Mouse (Mus musculus) liver, embryonic 11.5 days (tissue): ENCODE results near the gene Rpe. TPM values are rescaled to one million over a fixed set of nuclear protein-coding genes. Genes with fewer than 3 reads are reported as not detected.

ENCODE experiments used
- ATAC-seq: fragments of 200-750 bp; cut with Nextera tagmentation; replicated peaks from 2 replicates; pipeline ENCODE4 v1.8.0; 2017; ENCODE audit warnings: moderate number of reproducible peaks, mild to moderate bottlenecking, moderate TSS enrichment, moderate library complexity; ENCODE audit not compliant: low FRiP score
- DNase-seq: peaks from one replicate; pipeline ENCODE4 v3.0.0-alpha.2; 2017; ENCODE audit warnings: low spot score
- H3K27ac ChIP-seq: fragments of 300-500 bp; sonication (generic); 2 replicates; pipeline ENCODE4 v1.5.1; 2014; ENCODE audit warnings: mild to moderate bottlenecking, low read depth, low read length, control low read depth
- H3K27me3 ChIP-seq: fragments of 300-500 bp; sonication (generic); replicated peaks from 2 replicates; pipeline ENCODE4 v1.6.1; 2014; ENCODE audit warnings: low read length, mixed read lengths; ENCODE audit not compliant: control insufficient read depth, insufficient read depth
- H3K36me3 ChIP-seq: fragments of 300-500 bp; sonication (generic); 2 replicates; pipeline ENCODE4 v1.6.1; 2014; ENCODE audit warnings: mild to moderate bottlenecking, low read length, moderate library complexity, mixed read lengths; ENCODE audit not compliant: control insufficient read depth, insufficient read depth
- H3K4me1 ChIP-seq: fragments of 300-500 bp; sonication (generic); replicated peaks from 2 replicates; pipeline ENCODE4 v1.6.1; 2014; ENCODE audit warnings: low read length, mixed read lengths; ENCODE audit not compliant: control insufficient read depth, insufficient read depth
- H3K4me2 ChIP-seq: fragments of 300-500 bp; sonication (generic); 2 replicates; pipeline ENCODE4 v1.6.1; 2014; ENCODE audit warnings: mild to moderate bottlenecking, control low read depth, moderate library complexity
- H3K4me3 ChIP-seq: fragments of 300-500 bp; sonication (generic); 2 replicates; pipeline ENCODE4 v1.5.1; 2014; ENCODE audit warnings: low read depth, low read length, control low read depth
- H3K9ac ChIP-seq: fragments of 300-500 bp; sonication (generic); 2 replicates; pipeline ENCODE4 v1.6.1; 2014; ENCODE audit warnings: low read depth, low read length, control low read depth
- H3K9me3 ChIP-seq: fragments of 300-500 bp; sonication (generic); 2 replicates; pipeline ENCODE4 v1.6.1; 2016; ENCODE audit warnings: low read length, inconsistent platforms, mixed read lengths; ENCODE audit not compliant: control insufficient read depth
- WGBS: fragments of 180-500 bp; shearing (Covaris S2); extraction: QIAGEN DNeasy Blood & Tissue Kit; methylation state at CpG from one replicate; pipeline ENCODE4 v1.1.7; 2014; 5-methylcytosine and 5-hydroxymethylcytosine counted together
- polyA plus RNA-seq: library from polyadenylated mRNA; unstranded; fragments of >200 nt; fragmentation: Nextera tagmentation; extraction: Ambion mirVana; gene quantifications from 2 replicates; pipeline ENCODE4 v1.2.1, GENCODE M21; 2014

The Rpe gene
- polyA plus RNA-seq: 47.6 and 53.8 TPM in 2 replicates

GRCm38 (mm10) chr1:66700693-66701575 is at the start of gene Rpe:
Gene Rpe (plus strand): TSS chr1:66700831.
- Histone ChIP-seq H3K27ac (peak within 1 kb of the TSS; percentile 38; the same call in 1 of the 2 replicates), H3K4me1 (peaks cover 16% of the 10 kb centered on the region), H3K9ac (peak within 1 kb of the TSS; percentile 80), H3K4me3 (peak within 1 kb of the TSS; percentile 76), H3K4me2 (peak within 1 kb of the TSS; percentile 73), H3K36me3 (no peaks in the 10 kb centered on the region), H3K27me3 (no peaks in the 10 kb centered on the region), H3K9me3 (no peaks in the 10 kb centered on the region)
- under 1% methylated on average over 72 of the region's 73 CpGs for WGBS
- DNase-seq: peak; percentile 93
- ATAC-seq: peak; percentile 99

GRCm38 (mm10) chr1:66655119-66655746 is 45.4 kb upstream of the Rpe start:
- no peak overlapping the region for H3K4me3 ChIP-seq
- 64% methylated on average over 4 of the region's 4 CpGs for WGBS
- H3K4me2 ChIP-seq: no peak overlapping the region
- no peak for ATAC-seq
- H3K36me3 ChIP-seq: no peaks in the 10 kb centered on the region
- H3K9me3 ChIP-seq: no peaks in the 10 kb centered on the region
- DNase-seq: no peak
- H3K9ac ChIP-seq: no peak overlapping the region
- H3K4me1 ChIP-seq: no peaks in the 10 kb centered on the region
- no peaks in the 10 kb centered on the region for H3K27me3 ChIP-seq
- no peak overlapping the region for H3K27ac ChIP-seq

- Histone ChIP-seq H3K36me3 (no peaks in the 10 kb centered on the region), H3K4me3 (no peak overlapping the region), H3K4me1 (no peaks in the 10 kb centered on the region), H3K9ac (no peak overlapping the region), H3K27ac (no peak overlapping the region), H3K27me3 (no peaks in the 10 kb centered on the region), H3K4me2 (no peak overlapping the region), H3K9me3 (no peaks in the 10 kb centered on the region)
- no peak for DNase-seq
- ATAC-seq: no peak
Observed at GRCm38 (mm10) chr1:66655747-66656119, 44.9 kb upstream of the Rpe start.

GRCm38 (mm10) chr1:66671475-66671874 is 29.2 kb upstream of the Rpe start:
- Histone ChIP-seq H3K4me1 (no peaks in the 10 kb centered on the region), H3K9ac (no peak overlapping the region), H3K27me3 (no peaks in the 10 kb centered on the region), H3K27ac (no peak overlapping the region), H3K4me3 (no peak overlapping the region), H3K4me2 (no peak overlapping the region), H3K9me3 (no peaks in the 10 kb centered on the region), H3K36me3 (no peaks in the 10 kb centered on the region)
- ATAC-seq (no peak), DNase-seq (no peak)
- 70% methylated on average over 7 of the region's 7 CpGs for WGBS

- Histone ChIP-seq H3K27me3 (no peaks in the 10 kb centered on the region), H3K9ac (no peak overlapping the region), H3K4me3 (no peak overlapping the region), H3K9me3 (no peaks in the 10 kb centered on the region), H3K4me1 (no peaks in the 10 kb centered on the region), H3K4me2 (no peak overlapping the region), H3K27ac (no peak overlapping the region), H3K36me3 (no peaks in the 10 kb centered on the region)
- no peak for ATAC-seq
- DNase-seq: no peak
- WGBS: 75% methylated on average over 7 of the region's 7 CpGs
Observed at GRCm38 (mm10) chr1:66672812-66673211, 27.8 kb upstream of the Rpe start.

GRCm38 (mm10) chr1:66677928-66678327 is 22.7 kb upstream of the Rpe start:
- no peaks in the 10 kb centered on the region for H3K36me3 ChIP-seq
- DNase-seq (no peak), ATAC-seq (no peak)
- H3K4me1 ChIP-seq: no peaks in the 10 kb centered on the region
- no peaks in the 10 kb centered on the region for H3K9me3 ChIP-seq
- H3K27ac ChIP-seq: no peak overlapping the region
- H3K4me3 ChIP-seq: no peak overlapping the region
- WGBS: 79% methylated on average over 14 of the region's 14 CpGs
- no peak overlapping the region for H3K9ac ChIP-seq
- H3K27me3 ChIP-seq: no peaks in the 10 kb centered on the region
- no peak overlapping the region for H3K4me2 ChIP-seq

GRCm38 (mm10) chr1:66678662-66679061 is 22.0 kb upstream of the Rpe start:
- DNase-seq: no peak
- no peak for ATAC-seq
- Histone ChIP-seq H3K9me3 (no peaks in the 10 kb centered on the region), H3K27ac (no peak overlapping the region), H3K4me2 (no peak overlapping the region), H3K36me3 (no peaks in the 10 kb centered on the region), H3K27me3 (no peaks in the 10 kb centered on the region), H3K4me3 (no peak overlapping the region), H3K4me1 (no peaks in the 10 kb centered on the region), H3K9ac (no peak overlapping the region)
- 47% methylated on average over 2 of the region's 2 CpGs for WGBS

- no peaks in the 10 kb centered on the region for H3K9me3 ChIP-seq
- DNase-seq (no peak), ATAC-seq (no peak)
- no peak overlapping the region for H3K9ac ChIP-seq
- H3K27ac ChIP-seq: no peak overlapping the region
- no peak overlapping the region for H3K4me2 ChIP-seq
- WGBS: 77% methylated on average over 5 of the region's 5 CpGs
- no peaks in the 10 kb centered on the region for H3K4me1 ChIP-seq
- H3K4me3 ChIP-seq: no peak overlapping the region
- H3K27me3 ChIP-seq: no peaks in the 10 kb centered on the region
- no peaks in the 10 kb centered on the region for H3K36me3 ChIP-seq
Observed at GRCm38 (mm10) chr1:66682974-66683373, 17.7 kb upstream of the Rpe start.

- H3K27me3 ChIP-seq: no peaks in the 10 kb centered on the region
- H3K9me3 ChIP-seq: no peaks in the 10 kb centered on the region
Observed at GRCm38 (mm10) chr1:66691772-66692171, 8.9 kb upstream of the Rpe start.

More at GRCm38 (mm10) chr1:66691772-66692171, 8.9 kb upstream of the Rpe start:
- no peak overlapping the region for H3K9ac ChIP-seq
- no peak overlapping the region for H3K4me2 ChIP-seq
- ATAC-seq: no peak
- H3K36me3 ChIP-seq: no peaks in the 10 kb centered on the region
- H3K27ac ChIP-seq: no peak overlapping the region
- WGBS: 63% methylated on average over 3 of the region's 3 CpGs
- H3K4me3 ChIP-seq: no peak overlapping the region
- H3K4me1 ChIP-seq: no peaks in the 10 kb centered on the region
- no peak for DNase-seq
